Mouse (Mus musculus) urinary bladder, postnatal 14 days (tissue): Measurements from ENCODE around the gene Sec24a.
"Not testable (repeated sequence)": the region's sequence is repeated elsewhere in the genome, so short reads cannot be mapped to it uniquely, and the experiment has no call there.

ENCODE experiments used
- DNase-seq: peaks from one replicate; pipeline ENCODE4 v3.0.0; 2021; ENCODE audit warnings: low spot score

Sec24a gene

GRCm38 (mm10) chr11:51759941-51760657 lies 3.3 kb downstream of the Sec24a start:
- no peak for DNase-seq

GRCm38 (mm10) chr11:51759251-51759650 lies 4.2 kb downstream of the Sec24a start:
- no peak for DNase-seq

DNA sequence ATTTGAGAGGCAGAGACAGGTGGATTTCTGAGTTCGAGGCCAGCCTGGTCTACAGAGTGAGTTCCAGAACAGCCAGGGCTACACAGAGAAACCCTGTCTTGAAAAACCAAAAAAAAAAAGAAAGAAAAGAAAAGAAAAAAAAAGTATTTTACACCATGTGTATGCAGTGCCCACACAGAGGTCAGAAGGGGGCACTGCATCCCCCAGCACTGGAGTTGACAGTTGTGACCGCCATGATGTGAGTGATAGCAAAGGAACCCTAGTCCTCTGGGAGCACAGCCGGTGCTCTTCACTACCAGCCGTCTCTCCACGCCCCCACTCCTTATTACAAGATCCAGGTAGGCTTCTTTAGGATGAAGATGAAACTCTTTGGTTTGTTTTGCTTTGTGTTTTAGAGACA lies 5.2 kb downstream of the Sec24a start:
- not testable (repeated sequence) for DNase-seq

GRCm38 (mm10) chr11:51757625-51758024 lies 5.8 kb downstream of the Sec24a start:
- no peak for DNase-seq

GRCm38 (mm10) chr11:51757023-51757422 lies 6.4 kb downstream of the Sec24a start:
- no peak for DNase-seq

GRCm38 (mm10) chr11:51756352-51756771 lies 7.1 kb downstream of the Sec24a start:
- peak; percentile 93 for DNase-seq

DNA sequence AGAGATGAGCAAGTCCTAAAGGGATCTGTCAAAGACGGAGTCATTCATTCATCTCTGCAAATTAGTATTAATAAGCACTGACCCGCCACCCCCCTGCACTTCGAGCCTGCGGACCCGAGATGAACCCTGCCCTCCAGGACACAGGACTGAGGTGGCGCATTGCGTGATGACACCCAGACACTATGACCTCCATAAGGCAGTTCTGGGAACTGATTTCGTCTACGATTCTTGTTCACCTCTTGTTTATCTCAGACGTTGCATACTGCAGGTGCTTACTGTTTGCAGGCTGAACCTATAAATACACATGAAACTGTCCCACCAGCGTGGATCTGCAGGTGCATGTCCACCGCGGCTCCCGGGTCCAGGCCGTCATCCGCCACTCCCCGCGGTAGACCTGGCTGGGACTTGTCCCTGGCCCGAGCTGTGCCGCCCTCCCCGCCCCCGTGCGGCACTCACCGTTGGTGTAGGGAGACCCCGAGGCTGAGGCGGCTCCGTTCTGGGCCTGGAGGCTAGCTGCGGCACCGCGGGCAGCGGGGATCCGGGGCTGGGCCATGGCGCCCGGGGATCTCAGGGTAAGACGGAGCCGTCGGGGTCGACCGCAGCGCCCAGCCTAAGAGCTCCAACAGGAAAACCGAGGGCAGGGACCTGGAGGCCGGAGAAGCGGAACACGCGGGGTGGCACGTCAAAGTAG lies 7.7 kb downstream of the Sec24a start:
- peak; percentile 46 for DNase-seq

GRCm38 (mm10) chr11:51751623-51752225 lies 11.7 kb downstream of the Sec24a start:
- DNase-seq: not testable (repeated sequence)

DNA sequence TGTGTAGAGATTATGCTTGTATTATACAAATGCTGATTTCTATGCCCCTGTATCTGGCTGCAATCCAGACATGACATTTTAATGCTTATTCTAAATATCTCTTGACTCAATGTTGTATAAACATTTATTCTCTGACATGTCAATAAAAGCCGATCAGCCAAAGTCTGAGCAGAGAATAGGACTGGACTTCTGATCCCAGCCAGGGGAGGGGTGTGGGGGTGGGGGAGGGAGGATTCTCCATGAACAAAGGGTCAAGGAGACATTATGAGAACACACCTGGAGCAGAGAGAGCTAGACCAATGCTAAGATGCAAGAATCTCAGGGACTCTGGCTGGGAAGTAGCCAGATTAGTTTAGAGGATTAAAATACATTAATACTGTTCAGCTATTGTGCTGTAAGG lies 17.3 kb downstream of the Sec24a start:
- no peak for DNase-seq

DNA sequence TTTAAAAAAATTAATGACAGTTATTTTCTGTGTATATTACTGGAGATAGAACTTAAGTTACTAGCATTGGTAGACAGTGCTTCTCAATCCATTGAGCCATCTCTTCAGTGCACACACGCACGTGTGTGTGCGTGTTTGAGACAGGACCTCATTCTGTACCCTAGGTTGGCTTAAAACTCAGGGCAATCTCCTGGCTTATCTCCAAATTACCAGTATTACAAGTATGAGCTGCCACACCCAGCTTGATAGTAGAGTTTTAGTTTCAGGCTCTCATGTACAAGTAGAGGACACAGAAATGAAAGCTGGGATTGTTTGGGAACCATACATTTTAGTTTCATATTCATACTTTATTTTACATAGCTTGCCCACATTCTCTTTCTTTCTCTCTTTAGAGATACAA lies 22.7 kb downstream of the Sec24a start:
- no peak for DNase-seq

- DNase-seq: no peak
Observed at GRCm38 (mm10) chr11:51738651-51739403, 24.6 kb downstream of the Sec24a start.

DNA sequence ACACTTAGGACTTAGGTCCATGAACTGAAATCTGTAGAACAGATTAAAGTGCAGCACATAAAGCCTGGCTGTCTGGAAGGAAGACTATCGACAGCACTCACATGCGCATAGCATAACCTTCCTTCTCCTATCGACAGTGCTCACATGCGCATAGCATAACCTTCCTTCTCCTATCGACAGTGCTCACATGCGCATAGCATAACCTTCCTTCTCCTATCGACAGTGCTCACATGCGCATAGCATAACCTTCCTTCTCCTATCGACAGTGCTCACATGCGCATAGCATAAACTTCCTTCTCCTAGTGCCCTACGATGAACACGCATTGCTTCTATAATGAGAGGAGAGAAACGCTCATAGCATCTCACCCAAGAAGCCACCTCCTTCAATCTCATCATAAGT lies 29.2 kb downstream of the Sec24a start:
- not testable (repeated sequence) for DNase-seq

- DNase-seq: no peak
Observed at GRCm38 (mm10) chr11:51732883-51733282, 30.6 kb downstream of the Sec24a start.

GRCm38 (mm10) chr11:51721066-51721465 lies 42.4 kb downstream of the Sec24a start:
- DNase-seq: no peak

DNA sequence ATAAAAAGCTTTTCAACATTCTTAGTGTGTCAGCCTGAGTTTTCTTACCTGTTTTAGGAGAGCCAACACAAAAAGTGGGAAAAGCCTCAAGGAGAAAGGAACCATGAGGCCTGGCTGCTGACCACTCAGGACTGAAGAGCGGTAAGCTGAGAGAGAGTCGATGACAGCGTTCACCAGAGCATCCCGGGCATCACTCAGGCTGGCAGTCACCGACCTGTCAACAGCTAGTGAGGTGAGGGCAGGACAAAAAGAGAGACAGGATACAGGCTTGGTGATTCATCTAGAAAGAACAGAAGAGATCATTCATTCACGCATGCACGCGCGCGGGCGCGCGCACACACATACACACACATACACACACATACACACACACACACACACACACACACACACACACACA lies 56.4 kb downstream of the Sec24a start:
- DNase-seq: no peak

GRCm38 (mm10) chr11:51706451-51706850 lies 57.0 kb downstream of the Sec24a start:
- no peak for DNase-seq

- DNase-seq: no peak
Observed at GRCm38 (mm10) chr11:51703379-51703998, 59.9 kb downstream of the Sec24a start.

GRCm38 (mm10) chr11:51702831-51703230 lies 60.6 kb downstream of the Sec24a start:
- DNase-seq: no peak

- no peak for DNase-seq
Observed at GRCm38 (mm10) chr11:51694984-51695383, 68.5 kb downstream of the Sec24a start.

GRCm38 (mm10) chr11:51690597-51690996 lies 72.8 kb downstream of the Sec24a start:
- not testable (repeated sequence) for DNase-seq

DNA sequence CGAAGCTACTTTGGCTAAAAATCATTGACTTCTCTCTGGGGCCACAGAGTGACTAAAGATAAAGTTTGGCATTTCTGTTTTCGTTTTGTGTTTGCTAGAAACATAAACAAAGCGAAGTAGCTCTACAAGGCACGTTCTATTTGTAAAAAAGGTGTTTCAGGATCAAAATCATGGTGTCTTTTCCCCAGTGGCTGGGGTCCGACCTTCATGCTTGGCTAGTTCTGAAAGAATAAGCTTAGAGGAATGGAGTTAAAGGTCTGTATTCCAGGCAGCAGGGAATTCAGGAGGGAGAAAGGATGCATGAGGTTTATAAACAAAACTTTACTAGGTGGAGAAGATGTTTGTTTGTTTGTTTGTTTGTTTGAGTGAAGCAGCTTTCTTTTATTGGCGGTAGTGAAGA lies 74.1 kb downstream of the Sec24a start:
- no peak for DNase-seq
